Mouse (Mus musculus): ENCODE measurements around the gene Gm14698. TPM values are rescaled to one million over a fixed set of nuclear protein-coding genes. Genes with fewer than 3 reads are reported as not detected.
"Not testable (repeated sequence)": the region's sequence is repeated elsewhere in the genome, so short reads cannot be mapped to it uniquely, and the experiment has no call there.

Gm14698 gene
- 1.7 and 3.1 TPM in 2 replicates for polyA plus RNA-seq (2012; rRNA removed)

DNA sequence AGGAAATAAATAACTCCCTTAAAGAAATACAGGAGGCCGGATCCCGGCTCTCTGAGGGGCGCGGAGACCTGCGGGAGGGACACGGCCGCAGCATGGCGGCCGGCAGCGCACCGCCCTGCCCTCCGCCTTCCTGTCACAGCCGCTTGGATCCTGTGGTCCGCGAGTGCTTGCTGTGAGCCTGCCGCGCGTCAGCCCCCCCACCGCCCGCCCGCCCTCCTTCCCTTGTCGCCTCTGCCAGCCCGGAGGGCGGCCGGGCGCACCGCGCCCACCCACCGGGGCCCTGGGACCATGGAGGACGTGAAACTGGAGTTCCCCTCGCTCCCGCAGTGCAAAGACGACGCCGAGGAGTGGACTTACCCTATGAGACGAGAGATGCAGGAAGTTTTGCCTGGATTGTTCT is at the start of gene Gm14698:
Gene Gm14698 (plus strand): TSS at position 35 of the 400 bp plus-strand sequence.
- not testable (repeated sequence) for H3K27ac ChIP-seq (ENCODE audit: control insufficient read depth, insufficient read depth, low read depth, low read length); H3K36me3 ChIP-seq (ENCODE audit: control insufficient read depth, insufficient read depth, low read length); H3K27me3 ChIP-seq (ENCODE audit: control insufficient read depth, insufficient read depth, low read length); H3K4me3 ChIP-seq (ENCODE audit: control insufficient read depth, low read depth, low read length); H3K4me1 ChIP-seq (ENCODE audit: control insufficient read depth, insufficient read depth, low read length)

- H3K4me3 ChIP-seq (ENCODE audit: control insufficient read depth, low read depth, low read length); H3K27ac ChIP-seq (ENCODE audit: control insufficient read depth, insufficient read depth, low read depth, low read length); H3K4me1 ChIP-seq (ENCODE audit: control insufficient read depth, insufficient read depth, low read length); H3K36me3 ChIP-seq (ENCODE audit: control insufficient read depth, insufficient read depth, low read length); H3K27me3 ChIP-seq (ENCODE audit: control insufficient read depth, insufficient read depth, low read length): not testable (repeated sequence)
These were observed 444 bp upstream of the Gm14698 start for GRCm38 (mm10) chrX:68820449-68820848.

GRCm38 (mm10) chrX:68839548-68840444 is 18.9 kb downstream of the Gm14698 start:
- Histone ChIP-seq H3K36me3 (ENCODE audit: control insufficient read depth, insufficient read depth, low read length) (no peaks in the 10 kb centered on the region), H3K4me1 (ENCODE audit: control insufficient read depth, insufficient read depth, low read length) (no peaks in the 10 kb centered on the region), H3K27ac (ENCODE audit: control insufficient read depth, insufficient read depth, low read depth, low read length) (no peak overlapping the region), H3K4me3 (ENCODE audit: control insufficient read depth, low read depth, low read length) (no peak overlapping the region), H3K27me3 (ENCODE audit: control insufficient read depth, insufficient read depth, low read length) (no peaks in the 10 kb centered on the region)
- TF ChIP-seq CTCF (IDR thresholded peaks at IDR 0.05; ENCODE audit: control insufficient read depth, insufficient read depth, insufficient replicate concordance, low read depth, low read length) (no peak), POLR2A (IDR thresholded peaks at IDR 0.05; ENCODE audit: control insufficient read depth, low read depth, low read length) (no peak)

- H3K27me3 ChIP-seq (ENCODE audit: control insufficient read depth, insufficient read depth, low read length): no peaks in the 10 kb centered on the region
- TF ChIP-seq CTCF (IDR thresholded peaks at IDR 0.05; ENCODE audit: control insufficient read depth, insufficient read depth, insufficient replicate concordance, low read depth, low read length) (no peak), POLR2A (IDR thresholded peaks at IDR 0.05; ENCODE audit: control insufficient read depth, low read depth, low read length) (no peak)
- H3K4me1 ChIP-seq (ENCODE audit: control insufficient read depth, insufficient read depth, low read length): no peaks in the 10 kb centered on the region
- H3K27ac ChIP-seq (ENCODE audit: control insufficient read depth, insufficient read depth, low read depth, low read length): no peak overlapping the region
- H3K36me3 ChIP-seq (ENCODE audit: control insufficient read depth, insufficient read depth, low read length): no peaks in the 10 kb centered on the region
- no peak overlapping the region for H3K4me3 ChIP-seq (ENCODE audit: control insufficient read depth, low read depth, low read length)
These were observed 44.3 kb downstream of the Gm14698 start for GRCm38 (mm10) chrX:68865145-68865544.

Other genes with a start within 250 kb of the Gm14698 start
- 3.8 and 5.1 TPM in 2 replicates for gene Fmr1, start 142.6 kb upstream of the Gm14698 start, polyA plus RNA-seq (2012; rRNA removed)
- 26.7 and 43.3 TPM in 2 replicates for gene Fmr1nb, start 59.3 kb upstream of the Gm14698 start, polyA plus RNA-seq (2012; rRNA removed)
- gene Gm6812, start 72.0 kb downstream of the Gm14698 start, polyA plus RNA-seq (2012; rRNA removed): 27.1 and 28.4 TPM in 2 replicates